Mouse (Mus musculus) urinary bladder, postnatal 14 days (tissue): ENCODE measurements around the gene Lgi1.

Experiments
- DNase-seq: peaks from one replicate; pipeline ENCODE4 v3.0.0; 2021; ENCODE audit warnings: low spot score

The Lgi1 gene

DNA sequence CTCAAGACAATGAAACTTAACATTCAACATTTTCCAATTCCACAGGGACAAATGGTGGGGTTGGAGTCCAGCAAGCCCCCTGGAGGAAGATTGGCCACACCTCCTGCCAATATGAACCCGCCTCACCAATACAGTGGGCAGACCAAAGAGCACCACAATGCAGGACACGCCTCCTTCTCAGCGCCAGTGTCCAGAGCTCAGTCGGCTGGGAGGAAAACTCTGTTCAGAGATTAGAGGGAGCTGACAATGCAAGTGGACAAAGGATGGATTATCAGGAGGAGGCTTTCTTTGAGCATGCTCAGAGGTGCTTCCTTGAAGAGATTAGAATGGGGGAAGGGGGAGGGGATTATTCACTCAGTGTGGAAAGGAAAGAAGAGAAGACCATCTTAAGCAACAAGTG is 62.7 kb downstream of the Lgi1 start:
- no peak for DNase-seq

DNA sequence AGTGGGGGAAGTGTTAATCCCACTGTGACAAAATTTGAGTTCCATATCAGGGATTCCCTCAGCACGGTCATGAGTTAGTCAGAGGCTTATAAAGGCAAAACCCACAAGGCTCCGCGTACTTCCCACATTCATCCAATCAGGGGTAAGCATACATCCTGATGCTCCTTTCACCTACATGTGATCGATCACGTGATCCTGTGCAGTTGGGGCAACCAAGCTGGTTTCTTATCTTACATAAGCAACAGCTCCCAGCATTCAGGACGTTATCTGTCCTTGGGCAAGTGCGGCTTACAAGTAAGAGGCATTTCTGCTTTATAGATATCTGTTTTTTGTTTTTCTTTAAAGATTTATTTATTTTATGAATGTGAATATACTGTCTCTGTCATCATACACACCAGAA is 63.7 kb downstream of the Lgi1 start:
- DNase-seq: peak; percentile 11

DNA sequence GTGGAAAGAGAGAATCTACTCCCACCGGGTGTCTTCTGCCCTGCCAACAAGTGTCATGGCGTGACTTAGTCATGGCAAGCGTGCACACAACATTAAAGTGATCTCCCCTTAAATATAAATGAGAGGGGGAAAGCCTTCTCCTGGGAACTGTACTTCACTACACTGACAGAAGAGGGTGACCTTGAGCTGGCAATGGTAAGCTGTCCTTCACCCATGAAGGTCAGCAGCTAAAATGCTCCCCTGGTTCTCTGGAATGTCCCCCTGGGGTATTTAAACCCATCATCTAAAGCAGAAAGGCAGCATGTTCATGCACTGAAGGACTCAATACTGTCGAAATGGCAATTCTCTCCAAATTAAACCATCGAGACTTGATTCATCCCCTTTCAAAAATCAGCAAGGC is 64.9 kb downstream of the Lgi1 start:
- no peak for DNase-seq

DNA sequence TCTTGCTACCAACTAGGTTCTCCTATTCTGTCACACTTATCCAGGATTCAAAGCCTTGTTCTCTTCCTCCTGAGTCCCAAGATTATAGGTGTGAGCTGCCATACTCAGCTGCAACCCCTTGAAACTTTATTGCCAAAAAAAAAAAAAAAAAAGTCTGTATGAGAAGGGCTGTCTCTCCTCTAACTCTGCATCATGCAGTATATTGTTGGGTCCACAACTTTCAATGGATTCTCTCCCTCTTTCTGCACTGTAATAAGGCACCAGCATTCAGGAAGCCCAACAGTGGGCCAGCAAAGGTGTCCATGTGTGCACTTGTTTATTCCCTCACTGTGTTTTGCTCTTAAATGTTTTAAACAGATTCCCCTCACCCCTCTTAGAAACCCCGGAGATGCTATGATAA is 66.7 kb downstream of the Lgi1 start:
- DNase-seq: no peak

DNA sequence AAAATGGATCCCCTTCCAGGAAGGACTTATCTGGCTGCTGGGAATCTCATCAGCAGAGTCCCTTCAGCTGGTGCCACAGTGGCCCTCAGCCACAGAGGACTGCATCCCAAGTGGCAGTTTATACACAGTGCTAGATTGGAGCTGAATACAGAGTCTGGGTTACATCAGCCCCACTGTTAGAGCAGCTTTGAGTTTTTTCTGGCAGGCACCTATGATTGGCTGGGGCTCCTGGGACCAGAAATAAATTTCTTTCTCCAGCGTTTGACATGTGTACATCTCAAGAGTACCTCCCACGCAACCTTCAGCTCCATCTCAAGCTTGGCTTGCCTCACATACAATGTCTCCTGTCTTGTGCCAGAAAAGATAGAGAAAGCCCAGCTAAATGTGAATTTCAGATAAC is 67.9 kb downstream of the Lgi1 start:
- no peak for DNase-seq

DNA sequence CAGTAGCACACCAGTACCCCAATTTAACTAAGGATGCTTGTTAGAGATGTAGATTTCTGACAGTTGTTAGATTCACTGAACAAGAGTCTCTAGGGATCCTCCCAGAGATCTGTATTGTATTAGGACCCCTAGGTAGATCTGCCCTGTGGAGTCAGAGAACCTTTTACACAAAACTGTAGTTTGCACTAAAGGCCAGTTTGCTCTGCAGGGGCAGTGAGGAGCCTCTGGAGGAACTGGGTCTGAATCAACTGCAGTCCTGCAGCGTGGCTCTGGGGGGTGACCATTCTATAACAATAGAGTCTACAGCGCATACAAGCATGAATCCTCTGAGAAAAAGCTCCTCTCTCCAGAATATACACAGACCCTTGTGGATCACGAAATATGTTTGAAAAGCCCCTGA is 68.5 kb downstream of the Lgi1 start:
- DNase-seq: no peak

DNA sequence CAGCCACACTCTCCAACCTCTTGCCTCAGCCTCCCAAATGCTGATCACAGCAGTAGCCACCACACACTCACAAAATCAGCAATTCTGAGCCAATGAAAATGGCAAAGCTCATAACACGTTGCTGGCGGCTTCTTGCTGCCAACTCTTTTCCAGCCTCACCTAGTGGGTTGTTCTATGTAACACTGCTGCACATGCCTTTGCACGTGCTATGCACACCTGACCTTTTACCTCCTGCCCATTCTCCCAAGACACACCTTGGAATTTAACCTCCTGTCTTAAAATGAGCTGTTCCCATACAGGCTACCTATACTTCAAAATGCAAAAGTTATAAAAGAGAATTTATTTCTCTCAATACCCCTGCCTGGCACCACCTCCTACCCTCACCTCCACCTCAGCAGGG is 72.2 kb downstream of the Lgi1 start:
- peak; percentile 13 for DNase-seq

DNA sequence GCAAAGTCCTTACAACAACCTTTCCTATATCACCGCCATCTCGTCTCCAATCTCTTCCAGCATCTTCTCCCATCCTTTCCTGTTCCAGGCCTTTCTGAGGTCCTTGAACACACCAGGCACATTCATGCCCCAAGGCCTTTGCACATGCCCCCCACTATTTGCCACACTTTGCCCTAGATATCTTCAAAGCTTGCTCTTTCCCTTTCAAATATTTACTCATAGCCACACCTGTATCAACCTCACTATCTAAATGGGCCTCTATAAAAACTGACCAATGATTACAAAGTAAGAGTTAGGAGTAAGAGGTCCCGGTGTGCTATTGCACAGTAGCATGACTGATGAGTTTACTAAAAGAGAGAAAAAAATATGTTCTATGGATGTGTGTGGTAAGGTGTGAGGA is 73.0 kb downstream of the Lgi1 start:
- DNase-seq: no peak

DNA sequence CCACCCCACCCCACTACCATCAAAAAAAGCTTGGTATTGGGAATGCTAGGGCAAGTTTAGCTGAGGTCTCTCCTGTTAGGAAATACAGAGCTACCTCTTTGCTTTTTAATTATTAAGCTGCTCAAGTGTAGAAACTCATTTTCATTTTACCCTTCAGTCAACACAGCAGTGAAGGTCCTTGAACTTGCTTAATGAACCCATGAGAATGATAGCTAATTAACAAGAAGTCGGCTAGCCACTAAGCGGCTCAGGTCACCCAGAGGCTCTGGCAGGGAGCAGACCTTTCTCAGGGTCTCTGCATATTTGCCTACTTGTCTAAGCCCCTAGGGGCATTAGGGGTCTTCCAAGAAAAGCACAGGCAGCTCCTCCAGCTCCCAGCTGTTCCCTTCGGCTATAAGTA is 75.4 kb downstream of the Lgi1 start:
- DNase-seq: no peak

DNA sequence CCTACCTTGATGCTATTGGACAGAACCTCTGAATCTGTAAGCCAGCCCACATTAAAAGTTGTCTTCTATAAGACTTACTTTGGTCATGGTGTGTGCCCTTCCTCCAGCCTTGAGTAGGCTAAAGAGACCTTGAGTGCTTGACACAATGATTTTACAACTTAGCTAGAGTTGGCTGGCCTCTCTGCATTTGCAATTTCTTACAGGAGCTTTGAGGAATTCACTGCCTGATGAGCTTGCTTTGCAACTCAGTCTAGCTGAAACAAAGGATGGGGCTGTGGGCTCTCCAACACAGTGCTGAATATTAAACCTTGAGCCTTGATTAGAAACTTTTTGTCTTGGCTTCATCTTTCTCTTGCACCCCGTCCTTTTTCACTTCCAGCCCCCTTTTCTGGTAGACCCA is 78.9 kb downstream of the Lgi1 start:
- no peak for DNase-seq

DNA sequence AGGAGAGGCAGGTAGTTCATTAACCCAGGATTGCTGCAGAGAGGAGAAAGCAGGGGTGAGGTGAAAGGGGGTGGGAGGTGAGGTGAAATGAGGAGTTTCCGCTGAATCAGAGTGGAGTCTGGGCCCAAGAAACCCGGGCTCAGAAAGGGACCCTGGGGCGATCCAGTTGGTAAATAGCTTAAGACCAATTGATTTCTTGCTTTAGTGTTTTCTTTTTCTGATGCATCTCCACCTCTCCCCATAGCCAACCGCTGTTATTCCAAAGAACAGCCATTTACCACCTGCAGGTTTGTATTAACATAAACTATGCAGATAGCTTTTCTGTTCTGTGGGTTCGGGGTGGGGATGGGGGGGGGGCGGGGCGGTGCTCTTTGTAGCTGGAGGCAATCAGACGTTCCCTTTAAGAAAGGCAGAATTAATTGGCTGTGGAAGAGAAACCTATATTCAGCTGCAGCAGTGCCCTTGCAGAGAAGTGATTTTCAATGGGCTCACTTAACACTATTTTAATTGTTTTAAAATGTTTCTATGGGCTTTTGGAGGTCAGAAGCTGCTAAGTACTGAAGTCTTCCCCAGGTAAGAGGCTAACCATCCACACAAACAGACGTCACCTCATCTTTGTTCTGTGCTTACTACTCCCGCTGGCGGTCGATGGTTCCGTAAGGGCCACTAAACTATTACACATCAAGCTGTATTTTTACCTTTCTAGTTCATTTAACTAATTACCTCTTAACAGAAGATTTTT is 84.1 kb downstream of the Lgi1 start:
- DNase-seq: no peak

DNA sequence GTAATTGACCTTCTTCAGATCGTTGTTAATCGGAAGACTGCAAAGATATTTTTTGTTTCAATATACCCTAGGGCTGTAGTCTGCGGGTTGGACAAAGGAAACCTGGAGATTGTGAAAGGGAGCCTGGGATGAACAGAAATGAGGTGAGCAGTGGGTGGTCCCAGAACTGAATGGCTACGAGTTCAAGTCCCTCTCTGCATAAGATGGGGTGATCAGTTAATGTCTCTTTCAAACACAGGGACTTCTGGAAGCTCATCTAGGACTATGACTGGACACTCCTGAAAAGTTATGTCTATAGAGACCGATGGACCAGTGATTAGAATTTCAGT is 84.6 kb downstream of the Lgi1 start:
- DNase-seq: no peak

DNA sequence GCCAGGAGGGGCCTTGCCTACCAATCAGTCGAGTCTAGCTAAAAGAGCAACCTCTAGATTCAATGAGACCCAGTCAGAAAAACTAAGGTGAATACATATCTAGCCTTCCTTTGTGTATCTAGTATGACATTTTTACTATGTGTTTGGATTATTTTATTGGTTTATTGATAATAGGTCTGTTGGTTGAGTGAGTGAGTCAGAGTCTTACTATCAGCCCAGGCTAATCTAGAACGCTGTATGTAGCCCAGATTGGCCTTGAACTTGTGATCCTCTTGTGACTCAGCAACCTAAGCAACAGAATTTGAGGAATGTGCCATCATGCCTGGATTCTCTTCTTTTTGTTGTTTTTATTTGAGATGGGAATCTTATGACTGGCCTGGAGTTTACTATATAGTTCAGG is 86.9 kb downstream of the Lgi1 start:
- no peak for DNase-seq

DNA sequence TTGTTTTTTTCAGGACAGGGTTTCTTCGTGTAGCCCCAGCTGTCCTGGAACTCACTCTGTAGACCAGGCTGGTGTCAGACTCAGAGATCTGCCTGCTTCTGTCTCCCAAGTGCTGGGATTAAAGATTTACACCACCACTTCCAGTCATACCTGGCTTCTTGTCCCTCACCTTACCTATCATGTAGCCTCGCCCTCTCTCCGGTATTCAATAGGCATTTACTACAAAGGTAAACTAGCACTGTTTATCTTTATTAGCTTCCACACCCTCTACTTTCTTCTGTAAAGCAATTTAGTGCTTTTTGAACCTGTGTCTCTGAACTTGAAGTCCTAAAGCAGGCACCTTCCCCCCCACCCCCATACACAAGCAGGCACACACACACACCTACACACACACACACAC is 87.4 kb downstream of the Lgi1 start:
- DNase-seq: no peak

DNA sequence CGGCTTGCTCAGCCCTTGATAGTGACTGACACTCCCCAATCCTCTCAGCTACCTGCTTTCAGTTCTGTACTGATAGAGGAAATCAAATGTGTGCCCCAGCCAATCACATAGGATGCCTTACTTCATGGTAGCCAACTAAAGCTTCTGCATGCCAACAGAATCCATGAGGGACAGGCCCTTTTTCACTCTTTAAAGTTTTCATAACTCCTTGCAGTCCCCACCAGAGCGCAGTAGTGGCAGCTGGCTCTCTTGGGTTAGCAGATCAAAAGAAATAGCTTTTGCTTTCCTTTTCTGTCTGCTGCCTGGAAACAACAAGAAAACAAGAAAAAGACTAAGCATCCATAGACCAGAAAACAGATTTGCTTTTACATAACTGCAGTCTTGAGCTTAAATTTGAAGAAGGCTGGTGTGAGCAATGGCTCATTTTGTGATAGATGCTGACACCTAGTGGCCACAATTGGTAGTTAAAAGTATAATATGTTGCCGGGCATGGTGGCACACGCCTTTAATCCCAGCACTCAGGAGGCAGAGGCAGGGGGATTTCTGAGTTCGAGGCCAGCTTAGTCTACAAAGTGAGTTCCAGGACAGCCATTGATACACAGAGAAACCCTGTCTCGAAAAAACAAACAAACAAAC is 88.3 kb downstream of the Lgi1 start:
- DNase-seq: peak; percentile 29

DNA sequence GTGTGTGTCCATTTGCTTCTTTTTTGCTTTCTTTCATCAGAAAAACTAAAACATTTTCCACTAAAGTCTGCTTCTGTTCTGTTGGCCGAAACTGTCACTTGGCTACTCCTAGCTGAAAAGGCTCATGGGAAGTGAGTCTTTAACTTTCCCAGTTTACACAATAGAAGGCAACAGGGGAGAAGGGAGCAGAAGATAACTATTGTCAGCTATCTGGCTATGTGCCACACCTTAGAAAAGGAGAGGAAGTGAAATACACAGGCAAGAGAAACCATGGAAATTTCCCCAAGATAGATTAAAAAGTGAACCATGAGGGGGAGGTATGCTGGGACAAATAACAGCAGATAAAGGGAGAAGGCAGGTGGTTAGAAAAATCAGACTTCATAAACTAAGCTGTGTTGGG is 89.9 kb downstream of the Lgi1 start:
- no peak for DNase-seq

DNA sequence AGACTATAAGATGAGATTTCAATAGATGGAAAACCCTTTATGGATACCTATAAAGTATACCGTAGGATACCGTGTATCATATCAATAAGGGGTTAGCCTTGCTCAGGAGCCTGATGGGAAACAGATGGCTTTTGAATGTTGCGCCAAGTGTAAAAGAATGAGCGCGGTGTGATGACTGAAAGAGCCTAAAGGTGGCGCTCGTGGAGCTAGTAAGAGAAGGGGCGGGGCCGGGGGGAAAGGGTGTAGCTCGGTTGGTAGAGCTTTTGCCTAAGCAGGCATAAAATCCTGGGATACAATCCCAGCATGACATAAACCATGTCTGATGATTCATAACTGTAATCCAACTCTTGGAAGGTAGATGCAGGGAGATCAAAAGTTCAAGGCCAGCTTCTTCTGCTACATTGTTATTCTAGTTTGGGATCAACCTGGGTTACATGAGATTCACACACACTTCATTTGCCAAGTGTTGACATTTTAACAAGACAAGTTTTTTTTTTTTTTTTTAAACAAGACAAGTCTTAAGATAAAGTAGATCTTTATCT is 90.6 kb downstream of the Lgi1 start:
- no peak for DNase-seq

DNA sequence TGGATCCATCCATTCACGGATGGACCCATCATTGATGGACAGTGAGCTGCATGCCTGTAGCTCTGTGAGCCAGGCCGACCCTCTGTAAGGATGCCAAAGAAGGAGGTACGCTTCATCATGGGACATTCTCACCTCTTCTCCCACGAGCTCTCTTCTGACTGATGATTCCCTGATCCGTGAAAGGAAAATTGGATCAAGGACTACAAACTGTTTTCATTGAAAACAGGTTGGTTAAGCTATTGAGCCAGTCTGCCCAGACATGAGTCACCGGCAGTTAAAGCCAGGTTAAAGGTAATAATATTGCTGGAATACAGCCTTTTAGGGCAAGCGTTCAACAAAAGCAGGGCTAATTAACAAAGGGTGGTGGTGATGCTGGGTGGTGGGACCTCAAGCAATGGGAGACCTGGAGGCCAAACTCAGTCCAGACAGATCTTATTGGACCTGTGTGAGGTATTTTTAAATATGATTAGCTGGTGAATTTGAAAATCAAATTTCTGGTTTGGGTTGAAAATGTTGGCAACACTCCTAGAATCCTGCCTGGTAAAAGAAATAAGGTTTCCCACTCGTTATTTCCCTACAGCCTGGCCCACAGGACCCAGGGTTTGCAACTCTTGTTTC is 92.0 kb downstream of the Lgi1 start:
- peak; percentile 38 for DNase-seq

DNA sequence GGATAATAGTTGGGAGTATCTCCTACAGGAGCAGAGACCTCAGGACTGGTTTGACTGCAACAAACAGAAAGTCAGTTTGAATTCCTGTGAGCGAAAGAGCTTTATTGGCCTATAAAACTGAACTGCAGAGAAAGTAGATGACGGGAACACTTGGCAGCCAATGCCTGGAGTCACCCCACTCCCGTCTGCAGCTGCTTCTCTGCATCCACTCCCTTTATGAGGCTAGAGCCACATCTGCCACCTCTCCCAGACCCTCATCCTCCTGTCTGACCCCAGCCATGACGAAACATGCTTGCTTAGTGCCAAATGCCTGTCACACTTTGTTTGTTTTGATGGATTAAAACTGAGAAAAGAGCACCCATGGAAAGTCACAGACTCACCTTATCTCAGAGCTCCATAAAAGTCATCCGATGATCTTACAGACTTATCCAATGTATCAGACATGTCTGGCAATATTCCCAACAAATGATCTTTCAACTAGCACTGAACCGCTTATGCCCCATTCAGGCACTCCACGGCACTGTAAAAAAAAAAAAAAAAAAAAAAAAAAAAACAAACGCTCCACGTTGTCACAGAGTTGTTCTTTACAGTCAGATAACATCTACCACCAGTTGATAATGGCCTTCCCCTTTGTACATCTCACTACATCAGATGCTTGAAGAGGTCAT is 93.8 kb downstream of the Lgi1 start:
- peak; percentile 55 for DNase-seq

DNA sequence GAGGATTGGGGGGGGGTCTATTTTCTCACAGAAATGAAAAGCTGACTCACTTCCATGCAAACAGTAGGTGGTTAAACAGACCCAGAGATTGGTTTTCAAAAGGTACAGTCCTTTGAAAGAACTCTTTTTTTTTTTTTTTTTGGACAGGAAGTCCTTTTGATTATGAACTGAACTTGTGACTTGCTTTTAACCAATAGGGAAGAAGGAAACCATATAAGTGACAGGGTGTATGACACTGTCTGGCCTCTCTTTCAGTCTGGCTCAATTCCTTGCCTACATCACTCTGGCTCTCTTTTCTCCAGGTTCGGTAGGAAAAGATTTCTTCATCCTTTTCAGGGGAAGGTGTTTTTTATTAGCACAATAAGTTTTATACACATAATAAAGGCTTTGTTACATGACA is 95.0 kb downstream of the Lgi1 start:
- no peak for DNase-seq
